Mouse (Mus musculus) Patski (cell line): ENCODE results near the gene Birc5. TPM values are rescaled to one million over a fixed set of nuclear protein-coding genes. Genes with fewer than 3 reads are reported as not detected.
A peak's percentile ranks its signal among the peaks of the same experiment; 100 is the strongest.

ENCODE experiments used
- ATAC-seq: fragments of 100-300 bp; one replicate; pipeline ENCODE4 v1.8.0; 2021
- CTCF ChIA-PET: fragments of 350-600 bp; sonication (Branson Sonifier 250); formaldehyde crosslinking; loops from one replicate; lab custom pipeline; 2022; ENCODE audit warnings: inconsistent platforms; lab: Charles Lee
- POLR2A ChIA-PET: fragments of 350-600 bp; sonication (Branson Sonifier 250); formaldehyde crosslinking; loops from one replicate; lab custom pipeline; 2022; ENCODE audit warnings: antibody characterized with exemption, inconsistent platforms; lab: Charles Lee
- DNase-seq: peaks from one replicate; pipeline ENCODE4 v3.0.0-alpha.2; 2011; ENCODE audit warnings: low read depth, low spot score
- H3K27me3 ChIP-seq: fragments of 371-371 bp; one replicate; pipeline ENCODE4 v1.5.1; 2021
- CTCF ChIP-seq: fragments of 100-300 bp; IDR thresholded peaks from one replicate; pipeline ENCODE4 v1.5.1; 2021
- in situ Hi-C: fragments of 300-500 bp; cut with MboI; formaldehyde crosslinking; loops from 3 replicates; pipeline ENCODE4 v1.11.1; 2018; ENCODE audit warnings: low pct_unique_long_range_greater_than_20kb, mixed read lengths
- polyA plus RNA-seq: library from polyadenylated mRNA; unstranded; gene quantifications from one replicate; pipeline ENCODE4 v1.2.3, GENCODE M21; 2021

The Birc5 gene
- polyA plus RNA-seq, 1 experiment from 2014 or later = 79.5 TPM

DNA sequence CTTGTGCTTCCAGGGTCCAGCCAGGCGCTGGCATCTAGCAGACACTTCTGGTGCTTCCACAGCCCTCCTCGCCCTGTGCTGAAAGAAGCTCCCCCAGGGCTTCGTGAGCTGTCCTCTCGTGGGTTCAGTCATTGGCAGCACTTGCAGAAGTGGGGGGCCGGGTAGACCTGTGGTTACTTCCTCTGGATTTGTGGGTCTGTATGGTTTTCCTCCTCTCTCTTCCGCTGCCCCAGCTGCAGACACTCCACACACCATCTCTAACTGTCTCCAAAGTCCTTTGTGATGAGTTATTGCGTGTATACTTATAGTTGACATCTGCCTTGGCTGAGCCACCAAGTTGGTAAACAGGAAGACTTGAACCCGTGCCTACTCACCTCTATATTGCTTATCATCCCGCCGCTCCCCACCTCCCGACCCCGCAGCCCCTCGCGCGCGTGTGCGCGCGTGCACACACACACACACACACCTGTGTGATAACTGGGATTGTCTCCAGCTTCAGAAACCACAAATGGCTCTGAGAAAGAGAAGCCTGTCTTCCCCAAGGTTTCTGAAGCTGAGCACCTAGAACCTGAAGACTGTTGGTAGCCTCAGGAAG lies 42.6 kb downstream of the Birc5 start:
- ChIA-PET POLR2A (interaction anchor here (1.0 to 1.7 kb wide), 2 partner anchors 21 to 76 kb away, joined by 3 to 4 read pairs; no protein-coding TSS in a partner anchor), CTCF (interaction anchor here (1.4 to 1.7 kb wide), 2 partner anchors 17 to 72 kb away, joined by 4 to 5 read pairs; no protein-coding TSS in a partner anchor)
- ATAC-seq (no peak), DNase-seq (no peak)
- H3K27me3 ChIP-seq = no peaks in the 10 kb centered on the region
- no peak for TF ChIP-seq CTCF
- in situ Hi-C loops = no loop called here

DNA sequence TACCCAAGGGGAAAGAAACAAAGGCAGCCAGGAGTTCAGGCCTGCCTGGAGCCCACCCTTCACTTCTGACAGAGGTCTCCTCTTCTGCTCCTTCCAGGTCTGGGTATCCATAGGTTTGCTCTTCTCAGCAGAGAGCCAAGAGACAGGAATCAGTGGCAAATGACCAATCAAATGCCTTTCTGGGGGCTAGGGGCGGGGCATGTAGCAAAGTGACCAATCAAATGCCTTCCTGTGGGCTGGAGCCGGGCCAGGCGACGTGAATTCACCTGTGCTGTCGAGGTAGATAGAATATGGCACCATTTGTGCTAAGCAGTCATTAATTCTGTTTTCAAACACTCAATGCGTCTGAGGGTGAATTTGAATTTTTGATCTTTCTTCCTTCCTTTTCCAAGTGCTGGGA lies 43.1 kb downstream of the Birc5 start:
- POLR2A ChIA-PET = no interaction called here
- in situ Hi-C loops = no loop called here
- ATAC-seq (no peak), DNase-seq (no peak)
- CTCF ChIA-PET = no interaction called here
- no peaks in the 10 kb centered on the region for H3K27me3 ChIP-seq
- no peak for TF ChIP-seq CTCF

DNA sequence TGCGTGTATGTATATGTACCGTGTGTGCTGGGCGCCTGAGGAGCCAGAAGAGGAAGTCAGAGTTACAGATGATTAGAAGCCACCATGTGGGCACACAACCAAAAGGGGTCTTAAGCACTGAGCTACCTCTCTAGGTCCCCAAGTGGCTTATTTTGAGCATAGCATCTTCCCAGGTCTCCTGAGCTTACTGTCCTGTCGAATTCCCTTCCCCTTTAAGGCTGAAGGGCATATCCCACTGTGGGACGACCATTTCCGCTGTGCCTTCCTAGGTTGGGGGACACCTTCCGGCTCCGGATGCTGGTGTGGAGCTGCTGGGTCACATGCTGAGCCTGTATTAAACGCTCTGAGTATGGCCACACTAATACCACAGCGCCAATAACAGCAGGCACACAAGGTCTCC lies 45.6 kb downstream of the Birc5 start:
- in situ Hi-C loops = no loop called here
- no peaks in the 10 kb centered on the region for H3K27me3 ChIP-seq
- no peak for TF ChIP-seq CTCF
- DNase-seq (no peak), ATAC-seq (no peak)
- CTCF ChIA-PET = interaction anchor here (1.5 kb wide), 1 partner anchor 75 kb away, joined by 3 read pairs; the partner anchor contains the start of gene Socs3
- POLR2A ChIA-PET = no interaction called here

DNA sequence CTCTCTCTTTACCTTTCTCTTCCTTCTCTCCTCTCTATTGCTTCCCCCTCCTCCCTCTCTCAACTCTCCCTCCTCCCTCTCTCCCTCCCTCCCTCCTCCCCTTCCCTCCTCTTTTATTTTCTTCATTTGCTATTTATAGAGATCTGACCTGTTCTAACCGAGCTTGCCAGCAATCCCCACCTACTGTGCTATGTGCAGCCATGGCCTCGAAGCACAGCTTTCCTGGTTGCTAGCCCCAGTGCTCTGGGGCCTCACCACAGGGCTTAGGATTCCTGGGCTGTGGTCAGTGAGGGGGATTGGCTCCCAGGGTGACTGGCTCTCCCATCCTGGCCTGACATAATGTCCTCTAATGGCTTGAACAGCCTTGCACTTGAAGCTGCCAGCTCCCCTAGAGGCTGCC lies 47.5 kb downstream of the Birc5 start:
- ChIA-PET POLR2A (no interaction called here), CTCF (no interaction called here)
- DNase-seq (peak; percentile 30), ATAC-seq (peak; percentile 44)
- no peak for TF ChIP-seq CTCF
- H3K27me3 ChIP-seq = no peaks in the 10 kb centered on the region
- in situ Hi-C loops = no loop called here

DNA sequence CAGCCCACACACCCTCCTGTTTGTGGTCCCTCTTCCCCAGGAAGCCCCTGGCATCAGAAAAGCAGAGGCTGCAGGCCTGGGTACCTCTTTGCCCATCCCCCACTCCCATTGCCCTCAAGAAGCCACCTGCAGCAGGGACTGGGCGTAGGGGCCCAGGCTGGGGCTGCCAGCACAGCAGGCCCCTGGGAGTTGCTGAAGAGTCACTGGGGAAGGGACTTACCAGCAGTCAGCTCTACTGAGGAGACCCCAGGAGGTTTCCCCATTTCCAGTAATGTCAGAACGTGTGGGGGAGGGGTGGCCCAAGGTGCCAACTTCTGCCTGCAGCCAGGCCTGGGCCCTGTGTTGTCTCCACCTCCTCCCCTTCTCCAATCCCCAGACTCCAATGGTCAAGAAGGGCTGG lies 53.2 kb downstream of the Birc5 start:
- in situ Hi-C loops = no loop called here
- CTCF ChIA-PET = no interaction called here
- TF ChIP-seq CTCF = no peak
- DNase-seq (no peak), ATAC-seq (no peak)
- POLR2A ChIA-PET = no interaction called here
- H3K27me3 ChIP-seq = no peaks in the 10 kb centered on the region

DNA sequence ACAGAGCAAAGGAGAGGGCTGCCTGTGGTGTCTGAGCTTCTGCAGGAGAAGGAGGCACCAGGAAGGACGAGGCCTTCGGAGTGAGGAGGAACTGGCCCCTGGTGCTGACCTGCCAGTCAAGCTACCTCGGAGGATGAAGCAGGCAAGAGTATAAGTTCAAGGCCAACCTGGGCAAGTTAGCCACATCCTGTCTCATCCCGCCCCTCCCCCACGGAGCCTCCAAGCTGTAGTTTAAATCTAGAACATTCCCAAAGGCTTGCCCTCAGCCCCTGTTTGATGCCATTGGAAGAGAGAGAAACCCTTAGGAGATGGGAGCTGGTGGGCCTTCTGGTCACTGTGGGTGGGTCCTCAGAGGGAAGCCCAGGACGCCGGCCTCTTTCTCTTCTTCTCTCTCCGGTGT lies 55.4 kb downstream of the Birc5 start:
- in situ Hi-C loops = no loop called here
- TF ChIP-seq CTCF = no peak
- ATAC-seq (no peak), DNase-seq (no peak)
- CTCF ChIA-PET = interaction anchor here (1.1 kb wide), 1 partner anchor 8 kb away, joined by 3 read pairs; no protein-coding TSS in a partner anchor
- H3K27me3 ChIP-seq = no peaks in the 10 kb centered on the region
- POLR2A ChIA-PET = no interaction called here

Other genes starting within 250 kb of the Birc5 start
- gene Tnrc6c, start 195.0 kb upstream of the Birc5 start, polyA plus RNA-seq = 21.1 TPM
- gene Tmc8, start 67.2 kb upstream of the Birc5 start, polyA plus RNA-seq = 0.49 TPM
- 3.6 TPM for gene Tmc6, start 67.1 kb upstream of the Birc5 start, polyA plus RNA-seq
- not detected for gene 6030468B19Rik, start 51.6 kb upstream of the Birc5 start, polyA plus RNA-seq
- gene Gm20708, start 39.6 kb upstream of the Birc5 start, polyA plus RNA-seq = 0.78 TPM
- 149 TPM for gene Syngr2, start 39.6 kb upstream of the Birc5 start, polyA plus RNA-seq
- gene Afmid, start 23.3 kb upstream of the Birc5 start, polyA plus RNA-seq = 9.1 TPM
- gene Tk1, start 23.2 kb upstream of the Birc5 start, polyA plus RNA-seq = 79.7 TPM
- gene Tmem235, start 11.5 kb downstream of the Birc5 start, polyA plus RNA-seq = 0.06 TPM
- 10.6 TPM for gene Tha1, start 24.2 kb downstream of the Birc5 start, polyA plus RNA-seq
- 171 TPM for gene Socs3, start 120.8 kb downstream of the Birc5 start, polyA plus RNA-seq
- 120 TPM for gene Pgs1, start 137.0 kb downstream of the Birc5 start, polyA plus RNA-seq